ENCODE assay signal across 8 mouse cellular contexts in the genomic region with DNA sequence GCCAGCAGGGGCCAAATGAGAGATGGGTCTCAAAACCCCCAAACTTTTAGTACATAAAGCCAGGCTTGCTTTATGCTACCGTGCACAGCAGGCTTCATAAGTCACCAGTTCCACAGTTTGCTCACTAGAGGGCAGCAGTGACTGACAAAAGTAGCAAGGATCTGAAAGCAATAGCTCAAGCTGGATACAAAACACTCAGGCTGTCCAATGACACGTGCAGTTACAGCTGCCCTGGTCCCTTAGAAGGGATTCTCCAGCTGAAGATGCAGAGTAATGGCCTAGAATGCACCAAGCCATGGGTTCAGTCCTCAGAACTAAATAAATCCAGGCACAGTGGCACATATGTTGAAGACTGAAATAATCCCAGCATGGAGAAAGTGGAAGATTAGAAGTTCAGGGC. TPM values are rescaled to one million over a fixed set of nuclear protein-coding genes. Genes with fewer than 3 reads are reported as not detected.
DNase-seq lines count a peak whose midpoint lies in the region; ATAC-seq and TF ChIP-seq lines count a peak whose summit lies in the region.
"Had no signal": no experiment of that assay in that cellular context is flagged by ENCODE, and none has a peak within 500 bp of the region (broad histone marks: within the 10 kb centered on the region; RNA-seq: fewer than 3 reads in every experiment).

No protein-coding gene starts in this region.

- peak; percentile 56 for TF ChIP-seq CTCF in lung, adult 2 months (IDR thresholded peaks at IDR 0.05; ENCODE audit: insufficient read depth, low read length)

- peak overlapping the region; percentile 11; the same call in 1 of the 2 replicates for H3K9ac ChIP-seq in embryonic facial prominence, embryonic 13.5 days

- no peaks in the 10 kb centered on the region for H3K27me3 ChIP-seq in embryonic facial prominence, embryonic 13.5 days
- H3K27me3 ChIP-seq in heart, embryonic 10.5 days (ENCODE audit: insufficient read depth, poor library complexity, severe bottlenecking) = no peaks in the 10 kb centered on the region

- peak; percentile 90 for DNase-seq in ES-CJ7 (ENCODE audit: low read depth, low spot score)
- DNase-seq in adrenal gland, postnatal 14 days = peak; percentile 77
- peak; percentile 90 for DNase-seq in heart, embryonic 10.5 days (ENCODE audit: low spot score)
- DNase-seq in large intestine, adult 2 months (ENCODE audit: low read depth, low spot score) = peak; percentile 76
- peak; percentile 41 for DNase-seq in lung, adult 2 months
- peak; percentile 93 for DNase-seq in retina, postnatal 1 day

- no peak for ATAC-seq in embryonic facial prominence, embryonic 13.5 days (ENCODE audit: insufficient number of reproducible peaks, insufficient read depth, low FRiP score, low TSS enrichment, low read depth)

- H3K36me3 ChIP-seq in embryonic facial prominence, embryonic 13.5 days = peaks cover 32% of the 10 kb centered on the region
- H3K36me3 ChIP-seq in heart, embryonic 10.5 days = peaks cover 29% of the 10 kb centered on the region

- H3K4me1 ChIP-seq in embryonic facial prominence, embryonic 13.5 days = peaks cover 31% of the 10 kb centered on the region
- peaks cover 40% of the 10 kb centered on the region for H3K4me1 ChIP-seq in heart, embryonic 10.5 days
- H3K4me1 ChIP-seq in lung, adult 2 months (ENCODE audit: control insufficient read depth, insufficient read depth, low read length) = peaks cover 7% of the 10 kb centered on the region

- H3K4me3 ChIP-seq in embryonic facial prominence, embryonic 13.5 days = no peak overlapping the region
- no peak overlapping the region for H3K4me3 ChIP-seq in heart, embryonic 10.5 days
- no peak overlapping the region for H3K4me3 ChIP-seq in lung, adult 2 months (replicated peaks; ENCODE audit: extremely low read depth, low read depth, low read length)

- no peak for TF ChIP-seq POLR2A in lung, adult 2 months (IDR thresholded peaks at IDR 0.05; ENCODE audit: borderline replicate concordance, extremely low read depth, low read depth, low read length)

- no peak overlapping the region for H3K4me2 ChIP-seq in embryonic facial prominence, embryonic 13.5 days

- no peak overlapping the region for H3K27ac ChIP-seq in embryonic facial prominence, embryonic 13.5 days
- no peak overlapping the region for H3K27ac ChIP-seq in heart, embryonic 10.5 days

- no peaks in the 10 kb centered on the region for H3K9me3 ChIP-seq in embryonic facial prominence, embryonic 13.5 days
- H3K9me3 ChIP-seq in heart, embryonic 10.5 days = no peaks in the 10 kb centered on the region

- 4% methylated on average over 2 of the region's 2 CpGs for WGBS in embryonic facial prominence, embryonic 13.5 days
- WGBS in heart, embryonic 10.5 days = 2% methylated on average over 2 of the region's 2 CpGs
- 1% methylated on average over 2 of the region's 2 CpGs for WGBS in large intestine, adult 2 months
- WGBS in lung, adult 2 months = 2% methylated on average over 2 of the region's 2 CpGs

RNA-seq across cellular contexts. Expression of gene Pmf1, which starts 3.0 kb away (rescaled TPM):
- 57.0 and 58.2 TPM in 2 replicates for total RNA-seq in adrenal gland, postnatal 14 days (2021)
- polyA plus RNA-seq in embryonic facial prominence, embryonic 13.5 days (2015; fragmentation: Nextera tagmentation; extraction: Ambion mirVana) = 121 and 153 TPM in 2 replicates
- polyA plus RNA-seq in heart, embryonic 10.5 days (2016; fragmentation: Nextera tagmentation; extraction: Ambion mirVana) = 131 and 149 TPM in 2 replicates
- 67.4 and 70.5 TPM in 2 replicates for polyA plus RNA-seq in large intestine, adult 2 months (2012; rRNA removed)
- polyA plus RNA-seq in lung, adult 2 months (2012; rRNA removed) = 23.4 and 27.0 TPM in 2 replicates

RNA-seq across cellular contexts. Expression of gene Slc25a44, which starts 17.8 kb away (rescaled TPM):
- 46.7 and 51.7 TPM in 2 replicates for total RNA-seq in adrenal gland, postnatal 14 days (2021)
- polyA plus RNA-seq in embryonic facial prominence, embryonic 13.5 days (2015; fragmentation: Nextera tagmentation; extraction: Ambion mirVana) = 16.5 and 16.7 TPM in 2 replicates
- 16.8 and 17.5 TPM in 2 replicates for polyA plus RNA-seq in heart, embryonic 10.5 days (2016; fragmentation: Nextera tagmentation; extraction: Ambion mirVana)
- 32.0 and 47.7 TPM in 2 replicates for polyA plus RNA-seq in large intestine, adult 2 months (2012; rRNA removed)
- polyA plus RNA-seq in lung, adult 2 months (2012; rRNA removed) = 18.3 and 25.4 TPM in 2 replicates

RNA-seq across cellular contexts. Expression of gene Bglap, which starts 22.8 kb away (rescaled TPM):
- 2.1 and 3.3 TPM in 2 replicates for total RNA-seq in adrenal gland, postnatal 14 days (2021)
- 0.91 TPM in 1 of 2 replicates, not detected in the other for polyA plus RNA-seq in embryonic facial prominence, embryonic 13.5 days (2015; fragmentation: Nextera tagmentation; extraction: Ambion mirVana)
- not detected in 2 replicates for polyA plus RNA-seq in heart, embryonic 10.5 days (2016; fragmentation: Nextera tagmentation; extraction: Ambion mirVana)
- 1.5 TPM in 1 of 2 replicates, not detected in the other for polyA plus RNA-seq in large intestine, adult 2 months (2012; rRNA removed)
- polyA plus RNA-seq in lung, adult 2 months (2012; rRNA removed) = not detected in 2 replicates
- polyA plus RNA-seq: neural tube, embryonic 14.5 days had no signal

RNA-seq across cellular contexts. Expression of gene Bglap2, which starts 28.6 kb away (rescaled TPM):
- total RNA-seq in adrenal gland, postnatal 14 days (2021) = not detected in 2 replicates
- 0.58 TPM in 1 of 2 replicates, not detected in the other for polyA plus RNA-seq in embryonic facial prominence, embryonic 13.5 days (2015; fragmentation: Nextera tagmentation; extraction: Ambion mirVana)
- not detected in 2 replicates for polyA plus RNA-seq in heart, embryonic 10.5 days (2016; fragmentation: Nextera tagmentation; extraction: Ambion mirVana)
- polyA plus RNA-seq in large intestine, adult 2 months (2012; rRNA removed) = 0.36 and 0.58 TPM in 2 replicates
- 23.0 TPM in 1 of 2 replicates, not detected in the other for polyA plus RNA-seq in lung, adult 2 months (2012; rRNA removed)
- polyA plus RNA-seq: neural tube, embryonic 14.5 days had no signal

RNA-seq across cellular contexts. Expression of gene Bglap3, which starts 34.5 kb away (rescaled TPM):
- total RNA-seq in adrenal gland, postnatal 14 days (2021) = 0.67 and 0.94 TPM in 2 replicates
- polyA plus RNA-seq in embryonic facial prominence, embryonic 13.5 days (2015; fragmentation: Nextera tagmentation; extraction: Ambion mirVana) = 0.28 TPM in 1 of 2 replicates, not detected in the other
- 0.44 TPM in 1 of 2 replicates, not detected in the other for polyA plus RNA-seq in heart, embryonic 10.5 days (2016; fragmentation: Nextera tagmentation; extraction: Ambion mirVana)
- polyA plus RNA-seq in large intestine, adult 2 months (2012; rRNA removed) = 2.5 and 5.6 TPM in 2 replicates
- 0.20 and 23.9 TPM in 2 replicates for polyA plus RNA-seq in lung, adult 2 months (2012; rRNA removed)

Comparison
In these comparisons a context has a peak if more than half of its experiments do, and no peak if none do; other contexts are left out.
1. DNase-seq: peak in every context shown above with its lines; median percentile 93 in retina, postnatal 1 day; 90 in ES-CJ7; 90 in heart, embryonic 10.5 days; 77 in adrenal gland, postnatal 14 days; 76 in large intestine, adult 2 months; 41 in lung, adult 2 months.